Mouse (Mus musculus) spleen, postnatal 14 days (tissue): ENCODE results near the gene Irs4.

Experiments used
- DNase-seq, 2 experiments: peaks; one replicate each; pipeline ENCODE4 v3.0.0; 2021 to 2022; ENCODE audit warnings: low spot score in 2 of 2

Gene Irs4

DNA sequence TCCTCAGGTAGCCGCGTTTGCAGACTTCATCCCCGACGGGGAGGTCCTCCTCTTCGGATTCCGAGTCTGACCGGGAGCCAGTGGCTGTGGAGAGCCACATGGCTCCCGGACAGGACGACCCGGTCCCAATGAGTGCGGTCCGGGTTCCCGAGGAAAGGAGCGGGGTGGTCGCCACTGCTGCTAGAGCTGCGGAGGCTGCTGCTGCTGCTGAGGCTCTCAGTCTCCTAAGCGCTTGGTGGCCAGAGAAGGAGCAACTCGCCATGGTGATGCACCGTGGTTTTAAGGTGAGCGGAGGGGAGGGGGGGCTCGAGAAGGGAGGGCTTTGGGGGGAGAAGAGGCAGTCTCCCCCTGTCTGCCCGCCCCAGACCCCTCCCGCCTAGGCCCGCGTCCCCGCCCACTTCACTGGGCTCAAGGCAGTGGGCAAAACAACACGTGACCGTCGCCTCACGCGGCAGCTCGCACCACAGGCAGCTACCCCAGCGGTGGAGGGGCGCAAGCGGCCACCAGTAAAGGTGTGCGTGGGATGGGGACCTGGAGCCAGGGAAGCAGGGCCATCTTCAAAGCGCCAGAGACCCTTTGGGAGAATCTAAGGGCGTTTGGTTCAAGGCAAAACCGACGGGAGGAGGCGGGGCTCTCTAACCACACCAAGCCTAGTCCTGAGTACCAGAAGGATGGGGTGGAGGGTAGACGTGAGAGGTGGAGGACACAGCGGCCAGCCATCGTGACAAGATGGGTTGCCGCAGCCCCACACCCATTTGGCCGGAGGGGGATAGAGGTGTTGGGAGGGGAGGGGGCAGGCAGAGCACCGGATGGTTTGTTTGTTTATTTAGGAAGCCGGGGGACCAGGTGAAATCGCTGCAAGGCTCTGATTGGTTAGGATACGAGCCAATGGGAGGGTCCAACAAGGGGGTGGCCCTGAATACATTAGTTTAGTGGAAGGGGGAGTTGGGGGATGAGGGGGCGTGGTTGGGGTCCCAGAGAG is at the start of gene Irs4:
TSS of gene Irs4 (minus strand) at position 327 of the 982 bp plus-strand sequence.
- no peak for DNase-seq

DNA sequence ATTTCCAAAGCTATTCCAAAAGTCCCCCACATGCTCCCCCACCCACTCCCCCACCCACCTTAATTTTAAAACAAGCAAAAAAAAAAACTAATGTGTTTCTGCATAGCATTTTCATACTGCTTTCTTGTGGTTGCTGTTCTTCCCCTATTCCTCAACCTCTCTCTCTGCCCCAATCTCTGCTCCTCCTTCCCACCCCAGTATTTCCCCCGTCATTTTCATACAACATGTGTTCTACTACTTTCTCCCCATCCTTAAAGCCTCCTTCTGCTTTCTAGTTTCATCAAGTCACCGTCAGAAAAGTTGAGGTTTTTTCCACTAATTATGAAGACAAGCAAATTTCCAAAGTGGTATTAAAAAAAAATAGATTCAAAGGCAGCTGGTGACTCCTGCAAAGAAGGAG is 25.3 kb upstream of the Irs4 start:
- no peak for DNase-seq

DNA sequence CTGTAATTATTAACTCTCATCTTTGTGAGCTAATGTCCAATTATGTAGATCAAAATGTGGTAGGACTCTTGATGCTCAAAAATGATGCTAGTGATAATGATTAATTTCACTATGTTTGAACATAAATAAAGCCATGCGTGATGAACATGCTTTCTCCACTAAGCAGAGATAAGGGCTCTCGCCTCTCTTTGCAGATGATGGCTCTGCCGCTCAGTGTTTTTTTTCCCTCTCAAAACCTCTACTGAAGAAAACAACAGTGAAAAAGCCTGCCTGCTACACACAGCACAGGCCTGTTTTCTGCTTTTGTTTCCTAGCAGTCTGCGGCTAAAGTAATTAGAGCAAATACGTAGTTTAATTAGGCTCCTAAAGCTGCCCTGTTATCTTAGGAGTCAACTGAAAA is 4.5 kb upstream of the Irs4 start:
- no peak for DNase-seq

DNA sequence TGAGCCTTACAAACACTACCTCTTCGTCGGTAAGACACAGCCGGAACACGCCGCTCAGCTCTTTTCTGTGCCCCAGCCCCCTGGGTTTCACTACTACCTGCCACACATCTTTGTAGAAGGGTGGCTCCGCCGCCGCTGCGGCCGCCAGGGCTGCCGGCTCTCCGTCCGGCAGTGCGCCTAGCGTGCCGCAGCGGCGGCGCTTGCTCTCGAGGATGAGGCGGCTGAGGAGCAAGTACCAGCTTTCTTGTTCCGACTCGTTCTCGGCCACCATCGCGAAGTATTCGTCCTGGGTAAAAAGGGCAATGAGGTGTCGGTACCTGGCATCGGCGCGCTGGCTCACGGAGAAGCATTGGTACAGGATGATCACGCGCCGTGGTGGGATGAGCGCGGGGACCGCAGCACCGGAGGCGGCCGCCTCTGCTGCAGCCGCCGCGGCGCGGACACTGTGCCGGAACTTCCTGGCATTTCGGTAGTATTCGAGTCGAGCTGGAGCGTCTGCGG is 622 bp downstream of the Irs4 start:
- no peak for DNase-seq

DNA sequence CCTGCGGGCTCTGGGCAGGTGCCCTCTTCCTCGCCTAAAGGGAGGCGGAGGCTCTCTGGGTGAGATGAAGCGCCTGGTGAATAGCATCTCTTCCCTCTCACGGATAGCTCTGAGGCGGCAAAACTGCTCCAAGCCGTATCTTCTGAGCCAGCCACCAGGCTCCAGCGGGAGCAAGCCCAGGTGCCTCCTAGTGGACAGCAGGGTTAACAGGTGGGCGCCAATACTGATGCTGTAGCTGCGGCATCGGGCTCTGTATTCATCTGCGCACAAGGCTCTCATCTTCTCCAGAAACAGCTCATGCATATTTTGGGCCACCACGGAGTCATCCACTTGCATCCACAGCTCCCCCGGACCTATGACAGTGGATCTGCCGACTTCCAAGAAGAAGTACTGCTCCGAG is 1.1 kb downstream of the Irs4 start:
- no peak for DNase-seq

DNA sequence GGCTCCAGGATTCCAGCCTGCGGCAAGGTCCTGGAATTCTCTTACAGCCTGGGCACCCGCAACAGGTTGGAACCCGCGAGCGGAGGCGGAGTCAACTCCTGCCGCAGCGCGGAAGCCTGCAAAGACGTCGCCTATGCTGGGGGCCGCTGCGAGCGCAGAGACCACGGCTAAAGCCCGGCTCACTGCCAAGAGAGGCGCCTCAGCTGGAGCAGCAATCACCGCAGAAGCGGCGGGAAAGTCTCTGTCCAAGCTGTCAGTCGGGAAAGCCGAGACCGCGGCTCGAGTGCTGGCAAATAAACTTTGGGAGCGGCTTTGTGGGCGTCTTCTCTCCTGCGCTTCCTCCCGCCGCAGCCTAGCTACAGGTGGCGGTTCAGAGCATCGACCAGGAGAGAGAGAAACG is 3.3 kb downstream of the Irs4 start:
- DNase-seq = no peak
